Mouse (Mus musculus): ENCODE measurements around the gene Wnk2.

Gene Wnk2

DNA sequence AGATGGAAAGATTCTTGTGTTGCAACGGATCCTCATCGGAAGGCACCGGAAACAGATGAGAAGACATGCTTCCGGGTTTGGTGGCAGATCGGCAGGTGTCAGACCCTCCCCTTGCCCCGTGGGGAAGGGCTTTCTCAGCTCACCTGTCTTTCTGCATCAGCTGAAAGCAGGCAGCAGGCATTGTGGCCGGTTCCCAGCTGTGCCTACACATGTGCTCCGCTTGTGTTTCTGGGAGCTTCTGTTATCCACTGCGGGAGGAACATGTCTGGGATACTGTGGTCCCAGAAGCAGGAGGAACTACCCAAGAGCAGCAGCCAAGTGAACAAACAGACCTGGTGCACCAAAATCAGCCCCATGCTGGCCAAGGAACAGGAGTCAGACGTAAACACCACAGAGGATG, 27.7 kb upstream of the Wnk2 start:
- no peak for DNase-seq

DNA sequence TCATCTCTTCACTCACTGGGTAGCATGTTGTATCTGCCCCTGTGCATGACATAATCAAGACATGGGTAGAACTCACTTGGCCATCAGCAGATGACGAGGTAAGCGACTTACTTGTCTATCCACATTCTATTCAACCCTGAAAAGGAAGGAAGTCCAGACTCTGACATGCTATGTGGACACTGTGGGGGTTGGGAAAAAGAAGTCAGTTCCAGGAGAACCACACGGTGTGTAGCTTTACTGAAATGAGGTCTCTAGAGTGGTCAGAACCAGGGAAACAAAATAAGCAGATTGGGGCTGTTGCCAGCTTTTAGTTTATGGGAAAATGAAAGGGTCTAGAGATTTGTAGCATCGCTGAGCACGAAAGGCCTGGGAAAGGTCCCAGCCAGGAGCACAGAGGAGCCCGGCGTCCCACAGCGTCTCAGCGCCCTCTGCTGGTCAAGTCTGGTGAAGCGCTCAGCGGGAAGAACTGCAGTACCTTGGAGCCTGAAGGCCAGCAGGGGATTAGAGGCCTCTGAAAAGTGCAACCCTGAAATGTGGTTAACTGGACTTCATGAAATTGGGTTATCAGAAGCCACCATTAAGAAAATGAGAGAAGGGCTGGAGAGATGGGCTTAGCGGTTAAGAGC, 25.3 kb upstream of the Wnk2 start:
- peak; percentile 93 for DNase-seq

- DNase-seq, result peak; percentile 34
Observed at GRCm38 (mm10) chr13:49172335-49172734, 24.5 kb upstream of the Wnk2 start.

GRCm38 (mm10) chr13:49171729-49172128, 23.9 kb upstream of the Wnk2 start:
- DNase-seq, result no peak

DNA sequence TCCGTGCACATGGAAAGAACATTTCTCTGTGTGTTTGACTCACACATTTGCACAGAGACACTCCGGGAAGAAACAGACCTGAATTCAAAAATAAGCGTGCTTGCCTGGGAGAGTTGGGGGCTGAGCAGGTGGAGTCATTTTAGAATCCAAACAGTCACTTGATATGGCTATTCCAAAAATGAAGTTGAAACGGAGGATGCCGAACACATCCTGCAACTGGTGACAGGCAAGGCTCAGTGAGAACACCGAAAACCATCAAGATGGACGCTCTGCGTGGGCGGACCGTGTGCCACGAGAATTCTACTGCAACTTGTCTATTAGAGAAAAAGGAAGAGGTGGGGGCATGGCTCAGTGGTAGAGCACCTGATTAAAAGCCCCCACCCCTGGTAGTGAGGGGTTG, 22.8 kb upstream of the Wnk2 start:
- DNase-seq, result no peak

DNA sequence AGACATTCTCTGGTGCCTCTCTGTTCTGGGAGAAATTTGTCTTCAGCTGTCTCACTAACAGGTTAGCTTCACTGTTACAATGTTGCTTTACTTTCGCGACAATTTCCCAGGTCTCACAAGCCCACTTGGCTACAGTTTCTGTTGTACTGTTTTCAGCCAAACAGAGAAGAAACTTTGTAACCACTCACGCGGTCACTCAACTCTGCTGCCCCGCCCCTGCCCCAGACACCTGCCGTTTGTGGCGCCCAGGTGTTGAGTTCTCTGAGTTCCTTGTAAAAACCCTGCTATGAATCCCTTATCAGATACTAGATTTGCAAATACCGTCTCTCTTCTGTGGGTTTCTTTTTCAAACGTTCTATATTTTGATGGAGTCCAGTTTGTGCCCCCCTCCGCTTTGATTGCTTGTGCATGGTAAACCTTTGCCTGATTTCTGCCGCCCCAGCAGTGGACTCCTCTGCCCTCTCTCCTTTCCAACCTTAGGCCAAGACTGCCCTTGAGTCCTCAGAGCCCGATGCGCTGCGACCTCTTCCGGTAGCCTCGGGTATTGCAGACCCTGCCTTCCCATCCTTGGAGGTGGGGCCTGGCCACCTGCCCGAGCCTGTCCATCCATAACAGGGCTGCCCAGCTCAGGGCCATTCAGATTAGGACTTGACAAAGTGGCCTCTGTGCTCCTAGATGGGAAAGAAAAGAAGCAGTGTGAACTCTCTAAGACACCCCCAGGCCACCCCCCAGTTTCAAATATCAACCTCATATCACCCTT, 21.8 kb upstream of the Wnk2 start:
- DNase-seq, result peak; percentile 91

DNA sequence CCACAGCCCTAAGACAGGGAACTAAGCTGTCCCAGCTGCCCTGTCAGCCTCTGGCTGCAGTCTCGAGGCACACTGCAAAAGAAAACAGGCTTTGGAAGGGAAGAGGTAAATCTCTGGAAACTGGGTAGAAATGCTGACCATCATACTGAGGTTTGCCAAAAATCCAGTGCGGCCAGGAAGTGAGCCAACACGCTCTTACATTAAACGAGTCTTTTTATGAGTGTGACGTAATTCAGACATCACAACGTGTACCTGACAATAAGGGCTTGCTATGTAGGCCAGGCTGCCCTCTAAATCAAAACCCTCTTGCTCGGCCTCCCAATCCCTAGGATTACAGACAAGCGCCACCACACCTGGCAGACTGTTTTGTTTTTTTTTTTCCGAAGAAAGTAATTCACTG, 19.3 kb upstream of the Wnk2 start:
- no peak for DNase-seq

DNA sequence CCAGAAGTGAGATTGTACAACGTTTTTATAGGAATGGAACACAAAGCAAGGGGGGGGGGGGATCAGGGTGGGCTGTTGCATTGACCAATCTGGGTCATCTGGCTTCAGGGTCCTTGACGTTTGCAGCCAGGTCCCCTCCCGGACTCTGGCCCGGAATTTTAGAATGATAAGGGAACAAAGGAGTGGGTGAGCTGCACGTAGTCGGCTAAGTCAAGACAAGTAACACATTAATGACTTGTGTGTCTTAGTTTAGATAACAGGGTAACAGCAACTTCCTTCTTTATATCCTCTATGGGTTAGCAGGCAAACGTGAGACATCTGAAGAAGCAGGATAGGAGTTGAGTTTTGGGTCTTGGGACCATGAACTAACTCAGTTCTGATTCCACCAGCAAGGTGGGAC, 15.8 kb upstream of the Wnk2 start:
- no peak for DNase-seq

GRCm38 (mm10) chr13:49162722-49163121, 14.9 kb upstream of the Wnk2 start:
- no peak for DNase-seq

GRCm38 (mm10) chr13:49161236-49161635, 13.4 kb upstream of the Wnk2 start:
- no peak for DNase-seq

DNA sequence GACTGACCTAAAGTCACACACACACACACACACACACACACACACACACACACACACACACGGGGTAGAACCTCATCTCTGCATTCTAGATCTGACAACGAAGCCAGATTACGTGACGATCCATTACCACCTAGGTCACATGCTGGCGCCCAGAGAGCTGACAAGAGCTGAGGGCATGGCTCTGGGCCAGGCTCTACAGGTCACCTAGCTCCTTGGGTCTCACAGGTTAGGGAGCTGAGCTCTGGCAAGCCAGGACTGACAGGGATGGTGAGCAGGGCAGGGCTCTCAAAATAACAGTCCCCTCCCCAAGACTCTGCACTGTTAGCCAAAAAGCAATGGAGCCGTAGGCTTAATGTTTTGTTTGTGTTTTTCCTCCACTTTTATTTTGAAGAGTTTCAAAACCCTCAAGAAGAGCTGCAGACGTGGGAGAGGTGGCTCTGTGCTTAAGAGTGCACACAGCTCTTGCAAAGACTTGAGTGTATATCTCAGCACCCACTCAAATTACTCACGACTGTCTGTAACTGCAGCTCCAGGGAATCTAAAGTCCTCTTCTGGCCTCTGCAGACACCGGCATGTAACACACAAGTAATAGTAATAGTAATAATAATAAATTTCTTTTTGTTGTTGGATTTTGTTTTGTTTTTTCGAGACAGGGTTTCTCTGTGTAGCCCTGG, 10.4 kb upstream of the Wnk2 start:
- no peak for DNase-seq

- no peak for DNase-seq
Observed at GRCm38 (mm10) chr13:49156645-49157044, 8.8 kb upstream of the Wnk2 start.

DNA sequence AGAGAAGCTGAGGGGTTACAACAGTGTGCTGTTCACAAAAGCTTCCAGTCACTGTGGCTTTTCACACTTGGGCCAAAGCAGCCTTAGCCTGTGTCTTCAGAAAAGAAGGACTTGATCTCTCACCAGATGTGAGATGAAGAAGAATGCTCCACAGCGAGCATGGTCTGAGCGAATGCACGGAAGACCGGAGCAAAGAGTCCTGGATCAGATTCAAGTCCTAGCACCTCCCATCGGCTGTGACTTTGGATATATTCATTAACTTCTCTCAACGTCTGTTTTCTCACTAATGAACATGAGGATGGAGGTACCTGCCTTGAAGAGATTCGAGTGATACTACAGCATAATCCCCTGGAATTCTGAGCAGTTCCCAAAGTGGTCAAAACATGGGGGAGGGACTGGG, 6.8 kb upstream of the Wnk2 start:
- DNase-seq, result no peak

DNA sequence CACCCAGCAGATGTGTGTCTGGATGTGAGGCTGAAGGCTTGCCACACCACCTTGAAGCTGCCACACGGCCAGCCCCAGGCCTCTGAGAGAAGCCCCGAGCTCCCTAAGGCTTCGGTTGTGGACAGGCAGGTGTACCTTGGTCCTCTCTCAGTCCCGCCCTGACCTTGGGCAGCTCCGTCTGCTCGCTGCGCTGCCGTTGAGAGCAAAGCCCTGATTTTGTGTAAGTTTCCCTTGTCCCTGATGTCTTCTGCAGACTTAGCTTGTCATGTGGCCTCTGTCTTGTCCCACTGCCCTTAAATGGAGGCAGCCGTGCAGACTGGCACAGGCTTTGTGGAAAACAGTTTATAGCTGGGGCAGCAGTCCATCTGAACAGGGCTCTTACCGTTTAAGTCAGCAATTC, 6.2 kb upstream of the Wnk2 start:
- no peak for DNase-seq

- DNase-seq, result no peak
Observed at GRCm38 (mm10) chr13:49148687-49149086, 873 bp upstream of the Wnk2 start.

DNA sequence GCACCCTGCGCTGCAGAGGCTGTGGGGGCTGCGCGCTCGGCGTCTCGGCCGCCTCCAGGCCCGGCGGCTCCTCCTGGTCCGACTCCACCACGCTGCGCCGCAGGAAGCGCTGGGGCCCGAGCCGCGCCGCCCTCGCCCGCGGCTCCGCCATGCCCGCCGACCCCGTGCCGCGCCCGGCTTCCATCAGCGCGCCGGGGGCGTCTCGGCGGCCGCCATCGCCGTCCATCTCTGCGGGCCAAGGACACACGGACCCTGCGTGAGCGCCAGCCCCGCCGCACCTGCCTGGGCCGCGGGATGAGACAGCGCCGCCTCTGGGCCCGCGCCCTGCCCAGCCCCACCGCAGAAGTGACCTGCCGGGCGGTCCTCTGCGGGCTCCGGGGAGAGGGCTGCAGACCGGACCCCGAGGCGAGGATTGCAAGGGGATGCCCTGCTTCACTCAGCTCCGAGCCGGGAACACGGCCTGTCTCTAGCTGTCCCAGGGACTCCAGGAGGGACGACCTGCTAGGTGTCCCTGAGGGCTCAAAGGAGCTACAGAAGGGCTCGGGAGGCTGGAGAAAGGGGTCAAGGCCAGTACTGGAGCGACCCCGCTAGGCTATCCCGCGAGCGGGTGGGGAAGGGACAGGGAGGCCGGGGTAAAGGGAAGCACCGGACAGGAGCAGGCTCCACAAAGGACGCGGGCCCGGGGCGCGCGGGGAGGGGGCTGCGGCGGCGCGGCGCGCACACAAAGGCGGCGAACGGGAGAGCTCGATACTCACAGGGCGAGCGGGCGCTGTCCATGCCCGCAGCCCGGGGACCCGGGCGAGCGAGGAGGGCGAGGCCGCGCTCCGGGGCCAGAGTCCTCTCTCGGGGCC, 582 bp downstream of the Wnk2 start:
- peak; percentile 57 for DNase-seq

DNA sequence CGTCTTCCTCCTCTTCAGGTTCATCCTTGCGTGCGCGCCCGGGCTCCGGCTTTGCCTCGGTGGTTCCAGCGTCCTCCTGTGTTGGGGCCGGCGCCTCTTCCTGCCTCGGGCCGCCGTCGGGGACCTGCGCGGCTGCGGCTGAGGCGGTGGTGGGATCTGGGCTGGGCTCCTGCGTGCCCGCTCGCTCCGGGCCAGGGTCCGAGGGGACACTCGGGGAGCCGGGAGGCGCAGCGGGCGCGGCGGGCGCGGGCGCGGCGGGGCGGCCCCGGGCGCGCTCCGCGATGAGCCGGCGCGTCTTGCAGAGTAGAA, 1.2 kb downstream of the Wnk2 start:
- DNase-seq, result peak; percentile 36

- no peak for DNase-seq
Observed at GRCm38 (mm10) chr13:49146040-49146697, 1.6 kb downstream of the Wnk2 start.

DNA sequence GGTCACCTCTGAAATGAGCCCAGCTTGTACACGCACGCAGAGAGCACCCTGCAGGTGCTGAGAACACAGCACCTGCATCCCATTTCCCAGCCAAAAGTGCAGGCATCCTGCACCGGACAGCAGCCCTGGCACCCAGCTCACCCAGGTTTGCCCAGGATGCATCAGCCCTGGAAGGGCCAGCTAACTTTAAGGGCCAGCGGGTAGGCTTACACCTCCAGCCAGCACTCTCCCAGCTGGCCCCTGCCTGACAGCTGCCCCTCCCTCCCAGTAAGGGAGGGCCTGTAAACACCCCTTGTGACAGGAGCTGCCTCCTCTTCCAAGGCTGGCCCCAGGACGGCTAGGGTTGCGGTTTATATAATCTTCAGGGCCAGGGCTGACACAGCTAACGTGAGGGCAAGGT, 2.4 kb downstream of the Wnk2 start:
- no peak for DNase-seq

DNA sequence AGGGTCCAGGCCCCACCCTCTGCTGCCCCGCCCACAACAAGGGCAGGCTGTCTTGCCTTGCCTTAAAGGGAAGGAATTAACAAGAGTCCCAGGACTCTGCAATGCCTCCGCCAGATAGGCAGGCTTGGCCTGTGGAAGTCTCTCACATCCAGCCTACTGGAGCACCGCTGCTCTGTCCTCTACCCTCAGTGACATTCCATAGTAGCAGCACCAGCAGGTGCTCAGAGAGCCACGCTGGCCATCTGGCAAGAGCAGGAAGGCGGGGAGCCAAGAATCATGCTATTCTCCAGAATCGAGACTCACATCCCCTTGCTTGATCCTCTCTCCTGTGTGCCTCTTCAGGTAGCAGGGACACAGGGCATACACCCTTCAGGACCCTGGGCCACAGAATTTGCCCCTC, 3.4 kb downstream of the Wnk2 start:
- DNase-seq, result no peak

GRCm38 (mm10) chr13:49143323-49143722, 4.5 kb downstream of the Wnk2 start:
- no peak for DNase-seq

DNA sequence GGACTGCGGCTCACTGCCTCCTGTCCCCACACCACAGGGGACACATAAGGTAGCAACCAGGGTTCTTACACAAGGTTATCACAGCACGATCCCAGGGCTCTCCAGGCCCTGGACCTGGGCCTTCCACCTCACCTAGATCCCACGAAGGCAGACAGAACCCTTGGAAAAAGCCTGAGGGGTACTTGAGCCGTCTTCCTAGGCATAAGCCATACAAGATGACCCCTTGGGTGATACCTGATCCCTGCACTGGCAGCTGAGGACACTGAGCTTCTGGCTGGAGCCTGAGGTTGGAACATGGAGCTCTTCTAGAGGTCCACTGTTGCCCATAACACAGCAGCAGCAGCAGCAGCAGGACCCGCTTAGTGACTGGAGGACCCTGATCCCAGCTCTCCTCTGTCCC, 5.4 kb downstream of the Wnk2 start:
- DNase-seq, result no peak

DNA sequence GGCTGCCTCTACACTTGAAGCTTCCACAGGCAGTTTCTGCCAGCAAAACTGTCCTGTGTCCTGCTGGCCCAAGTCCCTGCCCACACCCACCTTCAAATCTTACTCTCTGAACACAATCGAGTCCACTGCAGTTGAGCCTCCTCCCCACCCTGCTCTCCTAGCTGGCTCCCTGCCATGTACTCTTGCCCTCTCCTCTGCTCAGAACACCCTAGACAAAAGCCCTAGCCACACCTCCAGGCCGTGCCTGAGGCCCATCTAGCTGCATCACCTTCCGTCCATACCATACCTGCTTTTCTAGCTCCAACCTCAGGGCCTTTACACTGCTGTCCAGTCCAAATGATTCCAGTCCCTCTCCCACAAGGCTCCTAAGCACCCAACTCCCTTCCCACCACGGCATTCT, 7.2 kb downstream of the Wnk2 start:
- no peak for DNase-seq

Data from right cerebral cortex, postnatal 14 days (tissue).